Mouse (Mus musculus) lung, postnatal 25 days (tissue): Measurements from ENCODE around the gene Ppp5c.

Experiments used
- DNase-seq: peaks from one replicate; pipeline ENCODE4 v3.0.0; 2022; ENCODE audit warnings: low spot score

Gene Ppp5c

GRCm38 (mm10) chr7:17017036-17017435 is 10.7 kb downstream of the Ppp5c start:
- DNase-seq: peak; percentile 89

DNA sequence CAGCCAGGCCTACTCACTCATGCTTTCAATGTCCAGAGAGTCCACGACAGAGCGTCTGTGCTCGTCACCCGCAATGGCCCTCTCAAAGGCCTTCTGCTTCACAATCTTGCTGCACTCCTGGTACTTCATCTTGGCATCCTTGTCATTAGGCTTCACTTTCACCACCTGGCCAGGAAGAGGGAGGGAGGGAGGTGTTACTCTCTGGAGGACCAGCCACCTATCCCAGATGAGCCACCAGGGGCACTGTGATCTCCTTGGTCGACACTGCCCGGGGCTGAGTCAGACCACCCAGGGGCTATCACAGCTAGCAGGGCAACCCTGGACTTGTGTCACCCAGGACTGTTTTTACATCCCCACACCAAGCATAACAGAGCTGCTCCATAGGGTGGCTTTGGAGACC is 12.3 kb downstream of the Ppp5c start:
- DNase-seq: no peak

- no peak for DNase-seq
Measured at GRCm38 (mm10) chr7:17011909-17012590, 15.7 kb downstream of the Ppp5c start.

- DNase-seq: no peak
Measured at GRCm38 (mm10) chr7:17010010-17010347, 17.7 kb downstream of the Ppp5c start.

DNA sequence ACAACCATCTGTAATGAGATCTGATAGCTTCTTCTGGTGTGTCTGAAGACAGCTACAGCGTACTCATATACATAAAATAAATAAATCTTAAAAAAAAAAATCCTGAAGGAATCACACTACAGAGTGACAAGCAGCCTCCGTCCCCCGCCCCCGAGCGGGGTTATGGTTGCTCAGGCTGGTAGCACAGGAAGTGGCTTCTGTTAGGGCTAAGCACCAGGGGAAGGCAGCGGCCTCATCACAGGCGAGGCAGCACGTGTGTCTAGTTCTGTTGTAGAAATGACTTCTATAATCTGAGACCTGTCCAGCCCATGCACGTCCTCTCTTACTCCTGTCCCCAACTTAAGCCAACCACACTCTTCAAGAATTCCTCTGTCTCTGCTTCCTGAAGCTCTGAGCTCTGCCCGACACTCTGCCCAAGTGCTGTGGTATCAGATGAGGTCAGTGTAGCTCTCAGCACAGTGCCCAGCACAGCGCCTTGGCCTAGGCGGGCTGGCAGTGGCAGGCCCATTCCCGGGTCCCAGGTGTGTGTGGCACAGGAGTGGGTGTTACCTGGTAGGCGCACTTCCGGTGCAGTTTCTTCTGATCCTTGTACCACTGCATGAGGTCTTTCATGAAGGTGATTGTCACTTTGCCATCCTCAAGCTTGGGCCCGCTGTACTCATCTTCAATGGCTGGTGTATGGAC is 18.3 kb downstream of the Ppp5c start:
- DNase-seq: no peak

- no peak for DNase-seq
Measured at GRCm38 (mm10) chr7:17007300-17007699, 20.4 kb downstream of the Ppp5c start.

DNA sequence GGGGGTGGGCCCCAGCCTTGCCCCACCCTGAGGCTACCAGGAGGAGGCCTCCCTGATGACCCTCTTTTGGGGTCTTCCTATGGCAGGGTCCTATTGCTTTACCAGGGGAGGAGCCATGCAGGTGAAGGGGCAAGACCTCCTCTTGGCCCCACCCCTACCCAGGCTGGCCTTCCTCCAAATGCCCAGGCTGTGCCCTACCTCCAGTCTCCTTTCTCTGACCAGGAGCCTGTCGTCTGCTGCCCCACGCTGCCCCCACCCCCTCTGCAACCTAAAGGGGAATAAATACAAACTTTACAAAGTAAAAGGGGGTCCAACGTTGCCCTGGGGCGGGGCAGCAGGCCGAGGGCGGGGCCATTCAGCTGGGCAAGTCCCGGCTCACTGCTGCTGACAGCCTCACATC is 23.0 kb downstream of the Ppp5c start:
- no peak for DNase-seq

GRCm38 (mm10) chr7:17003230-17003960 is 24.3 kb downstream of the Ppp5c start:
- DNase-seq: no peak

DNA sequence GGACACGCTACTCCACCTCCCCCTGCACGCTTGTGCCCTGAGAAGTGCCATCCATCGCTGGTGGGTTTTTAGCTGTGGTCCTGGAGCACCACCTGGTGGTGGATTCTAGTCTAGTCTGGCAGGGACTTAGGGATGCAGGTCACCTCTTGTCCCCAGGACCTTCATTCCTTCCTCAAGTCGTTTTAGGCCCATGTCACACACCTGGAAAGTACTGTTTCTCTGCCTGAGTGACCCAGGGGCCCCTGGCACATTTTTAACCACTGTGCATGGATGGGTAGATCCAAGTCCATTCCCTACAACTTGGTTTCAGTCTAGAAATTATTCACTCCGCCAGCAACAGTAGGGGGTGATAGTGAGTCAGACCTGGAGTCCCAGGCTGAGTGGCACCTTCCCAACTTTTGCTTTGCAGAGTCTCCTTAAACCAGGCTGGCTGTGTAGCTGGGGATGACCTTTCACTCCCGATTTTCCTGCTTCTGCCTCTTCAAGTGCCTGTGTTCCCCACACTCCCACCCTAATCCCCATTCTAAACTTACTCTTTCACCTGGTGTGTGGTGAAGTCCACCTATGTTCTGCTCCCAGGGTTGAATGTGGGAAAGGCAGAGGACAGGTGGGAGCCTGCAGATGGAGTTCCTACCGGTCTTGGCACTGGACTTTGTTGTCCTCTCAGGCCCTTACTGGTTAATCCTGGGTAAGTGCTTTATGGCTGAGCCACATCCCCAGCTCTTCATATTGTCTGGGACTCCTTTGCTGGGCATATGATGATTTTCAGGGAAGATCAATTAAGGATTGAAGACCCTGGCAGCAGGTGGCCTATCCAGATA is 25.1 kb downstream of the Ppp5c start:
- DNase-seq: peak; percentile 78

DNA sequence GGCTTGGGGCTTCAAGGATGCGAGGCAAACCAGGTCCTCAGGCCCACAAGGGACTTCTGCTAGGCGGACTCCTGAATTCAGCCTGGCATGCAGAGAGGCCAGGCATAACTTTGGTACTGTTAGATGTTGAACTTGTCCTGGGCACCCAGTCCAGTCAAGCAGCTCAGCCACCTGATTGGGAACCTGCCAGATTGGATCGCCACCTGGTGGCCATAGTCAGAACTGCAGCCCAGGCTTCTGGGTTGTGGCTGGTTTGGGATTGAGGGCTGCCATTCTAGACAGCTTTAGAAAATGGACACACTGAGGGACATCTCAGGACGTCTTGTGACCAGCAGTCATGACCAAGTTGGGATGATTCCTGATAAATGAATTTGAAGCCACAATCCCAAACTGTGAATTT is 28.1 kb downstream of the Ppp5c start:
- peak; percentile 85 for DNase-seq

DNA sequence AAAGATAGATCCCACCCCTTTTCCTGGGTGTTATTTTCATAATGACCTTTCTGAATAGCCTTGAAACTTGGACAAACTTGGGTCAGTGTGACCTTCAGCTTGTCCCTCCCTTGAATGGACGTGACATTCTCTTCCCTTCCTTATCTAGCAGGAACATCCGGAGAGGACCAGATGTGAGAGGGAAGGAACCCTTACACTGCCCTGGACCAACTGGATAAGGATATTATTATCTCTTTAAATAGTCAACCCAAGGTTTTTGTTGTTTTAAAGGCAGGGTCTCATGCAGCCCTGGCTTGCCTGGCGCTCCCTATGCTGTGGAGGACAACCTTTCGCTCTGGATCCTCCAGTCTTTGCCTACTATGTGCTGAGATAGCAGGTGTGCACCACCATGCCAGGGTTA is 28.5 kb downstream of the Ppp5c start:
- no peak for DNase-seq

DNA sequence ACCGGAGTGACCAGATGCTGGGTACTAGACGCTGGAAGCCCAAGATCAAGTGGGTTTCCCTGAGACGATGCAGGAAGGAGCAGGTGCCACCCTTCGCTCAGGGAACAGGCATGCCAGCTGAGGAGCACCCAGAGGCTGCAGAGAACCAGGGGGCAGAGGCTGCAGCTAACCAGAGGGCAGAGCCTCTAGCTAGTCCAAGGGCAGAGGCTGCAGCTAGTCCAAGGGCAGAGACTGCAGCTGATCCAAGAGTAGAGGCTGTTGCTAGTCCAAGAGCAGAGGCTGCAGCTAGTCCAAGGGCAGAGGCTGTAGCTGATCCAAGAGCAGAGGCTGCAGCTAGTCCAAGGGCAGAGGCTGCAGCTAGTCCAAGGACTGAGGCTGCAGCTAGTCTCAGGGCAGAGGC is 32.4 kb downstream of the Ppp5c start:
- no peak for DNase-seq

DNA sequence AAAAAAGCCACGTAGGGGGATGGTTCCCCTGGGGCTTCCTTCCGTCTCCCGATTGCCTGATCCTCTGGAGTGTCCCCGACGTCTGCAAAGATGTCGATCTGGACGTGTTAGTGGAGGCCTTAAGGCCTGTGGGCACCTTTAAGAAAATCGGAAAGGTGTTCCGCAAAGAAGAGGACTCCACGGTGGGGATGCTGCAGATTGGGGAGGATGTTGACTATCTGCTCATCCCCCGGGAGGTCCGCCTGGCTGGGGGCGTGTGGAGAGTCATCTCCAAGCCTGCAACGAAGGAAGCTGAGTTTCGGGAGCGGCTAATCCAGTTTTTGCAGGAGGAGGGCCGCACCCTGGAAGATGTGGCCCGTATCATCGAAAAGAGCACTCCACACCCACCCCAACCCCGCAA is 33.3 kb downstream of the Ppp5c start:
- no peak for DNase-seq

DNA sequence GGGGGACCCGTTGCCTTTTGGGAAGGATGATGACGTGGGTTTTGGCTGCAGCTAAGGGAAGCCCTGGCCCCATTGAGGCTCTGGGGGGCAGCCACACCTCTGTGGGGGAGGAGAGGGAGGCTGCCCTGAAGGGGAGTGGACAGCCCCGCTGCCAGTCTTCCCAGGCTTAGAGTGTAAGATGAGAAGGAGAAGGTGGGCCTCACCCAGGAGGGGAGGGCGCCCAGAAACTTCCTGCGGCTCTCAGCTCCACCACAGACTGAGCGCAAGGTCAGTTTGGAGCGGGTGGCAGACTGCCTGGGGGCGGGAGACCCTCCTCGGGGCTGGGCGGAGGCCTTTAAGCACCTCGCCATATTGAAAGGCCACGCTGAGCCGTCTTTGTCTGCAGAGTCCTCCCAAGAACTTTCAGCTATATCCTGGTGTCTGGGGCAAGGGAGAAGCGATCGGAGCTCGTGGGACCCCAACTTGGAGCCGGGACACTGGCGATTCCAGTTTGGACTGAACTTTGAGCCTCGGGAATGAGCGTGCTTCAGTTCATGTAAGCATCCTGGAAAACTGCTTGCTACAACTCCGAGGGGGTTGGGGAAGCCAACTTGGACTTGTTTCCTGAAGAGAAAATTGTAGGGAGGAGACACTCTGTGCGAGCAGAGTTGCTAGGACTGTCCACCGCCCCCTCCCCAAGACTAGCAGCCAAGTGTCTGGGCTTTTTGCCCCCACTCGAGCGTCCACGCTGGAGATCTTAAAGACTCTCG is 33.9 kb downstream of the Ppp5c start:
- peak; percentile 79 for DNase-seq

DNA sequence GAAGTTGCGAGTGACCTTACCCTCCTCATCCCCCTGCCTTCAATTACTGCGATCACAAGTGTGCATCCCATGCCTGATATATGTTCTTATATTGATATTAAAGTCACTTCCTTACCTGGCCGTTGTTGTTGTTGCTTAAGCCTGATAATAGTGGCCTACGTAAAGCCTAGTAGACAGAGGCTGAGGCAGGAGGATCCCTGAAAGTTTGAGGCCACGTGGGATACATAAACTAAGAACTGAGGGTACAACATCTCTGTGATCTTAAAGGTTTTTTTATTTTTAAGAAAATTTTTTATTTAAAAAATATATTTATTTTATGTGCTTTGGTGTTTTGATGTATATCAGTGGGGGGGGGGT is 35.3 kb downstream of the Ppp5c start, which contains the start of gene Ccdc8:
Gene Ccdc8, plus strand, starts transcription at position 258 of the 357 bp plus-strand sequence.
- DNase-seq: no peak

- no peak for DNase-seq
Measured at GRCm38 (mm10) chr7:16991681-16992450, 35.9 kb downstream of the Ppp5c start.

GRCm38 (mm10) chr7:16990006-16990744 is 37.5 kb downstream of the Ppp5c start:
- DNase-seq: no peak

DNA sequence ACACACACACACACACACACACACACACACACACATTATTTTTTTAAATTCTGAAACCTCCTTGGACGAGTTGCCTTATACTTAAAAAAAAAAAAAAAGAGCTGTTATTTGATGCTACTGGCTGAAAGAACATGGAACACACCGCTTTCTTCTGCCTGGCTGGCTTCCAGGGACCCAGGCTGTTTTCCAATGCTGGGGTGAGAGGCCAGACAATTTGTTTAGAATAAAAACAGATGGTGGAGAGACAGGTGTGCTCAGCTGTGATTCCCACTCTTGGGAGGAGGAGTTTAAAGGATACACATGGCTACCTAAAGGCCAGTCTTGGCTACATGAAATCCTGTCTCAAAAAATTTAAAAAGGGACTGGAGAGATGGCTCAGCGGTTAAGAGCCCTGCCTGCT is 39.3 kb downstream of the Ppp5c start:
- no peak for DNase-seq

DNA sequence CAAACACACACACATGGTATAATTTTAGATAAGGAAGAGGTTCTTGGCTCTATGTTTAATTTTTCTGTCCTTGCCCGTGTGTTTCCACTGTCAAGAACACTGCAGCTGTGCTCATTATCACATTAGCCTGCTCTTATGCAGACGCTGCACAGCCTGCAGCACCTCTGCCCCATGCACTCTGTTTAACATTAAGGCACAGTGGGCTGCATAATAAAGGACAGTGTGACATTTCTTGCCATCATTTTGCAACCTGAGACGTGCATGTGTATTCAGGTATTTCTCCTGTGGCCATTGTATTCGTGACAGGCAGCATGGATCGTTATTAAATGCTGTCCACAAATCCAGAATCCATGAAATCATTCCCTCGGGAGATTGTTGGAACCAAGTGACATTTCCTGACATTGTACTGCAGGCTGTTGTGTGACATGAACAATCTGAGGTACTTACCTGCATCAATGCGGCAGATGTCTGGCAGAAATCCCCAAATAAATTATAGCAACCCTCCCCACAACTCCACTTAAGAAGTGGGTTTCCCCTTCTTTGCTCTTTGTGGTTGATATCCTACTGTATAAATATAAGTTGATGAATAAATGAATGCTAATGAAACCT is 40.1 kb downstream of the Ppp5c start:
- no peak for DNase-seq
